Mouse (Mus musculus): ENCODE results near the gene Poc1b.

- TF ChIP-seq CTCF (IDR thresholded peaks at IDR 0.05; ENCODE audit: low read depth) (no peak), EP300 (optimal IDR thresholded peaks at IDR 0.05) (no peak)
These were observed 56.2 kb downstream of the Poc1b start for GRCm38 (mm10) chr10:99163002-99163401.
